Mouse (Mus musculus): Measurements from ENCODE around the gene Mon2. TPM values are rescaled to one million over a fixed set of nuclear protein-coding genes. Genes with fewer than 3 reads are reported as not detected.

Gene Mon2
- total RNA-seq, 1 experiment = 38.4 TPM

DNA sequence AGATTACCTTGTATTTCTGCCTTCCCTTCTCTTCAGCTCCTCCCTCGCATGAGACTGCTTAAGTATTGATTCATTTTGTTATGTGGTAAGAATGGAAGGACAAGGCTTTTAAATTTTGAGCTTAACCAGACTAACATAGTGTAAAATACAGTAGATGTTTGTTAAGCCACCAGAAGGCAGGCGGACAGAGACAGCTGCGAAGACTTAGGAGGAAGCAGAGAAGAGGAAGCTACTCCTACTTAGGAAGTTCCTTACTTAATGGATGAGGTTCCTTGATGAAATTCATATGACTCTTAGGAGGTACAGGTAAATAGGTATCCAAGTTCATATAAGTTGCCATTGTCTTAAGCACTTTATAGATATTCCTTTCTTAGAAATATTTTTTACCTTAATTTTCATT lies 16.3 kb upstream of the Mon2 start:
- Histone ChIP-seq H3K36me3 (ENCODE audit: control insufficient read depth, insufficient read depth, low read length, poor library complexity, severe bottlenecking) (no peaks in the 10 kb centered on the region), H3K27ac (ENCODE audit: insufficient read depth, low read depth, low read length, poor library complexity, severe bottlenecking) (no peak overlapping the region), H3K4me3 (ENCODE audit: insufficient read depth in 1 of 2, low read depth in 1 of 2, low read length in 2 of 2, poor library complexity in 1 of 2, severe bottlenecking in 1 of 2) (no peak overlapping the region), H3K9ac (ENCODE audit: insufficient read depth, low read depth, low read length, poor library complexity, severe bottlenecking) (no peak overlapping the region), H3K9me3 (ENCODE audit: control insufficient read depth, insufficient read depth, low read depth, low read length) (no peaks in the 10 kb centered on the region), H3K4me1 (ENCODE audit: control insufficient read depth in 2 of 2, insufficient read depth in 2 of 2, low read length in 2 of 2, poor library complexity in 1 of 2) (peaks cover 0 to 2% of the 10 kb centered on the region in 2 experiments; a peak in 1 of 4 replicates)
- in situ Hi-C loops (cut with MboI; ENCODE audit: low sequenced_read_pairs in 2 of 2, unreplicated experiment in 2 of 2) = loop anchor here in 1 of 2 experiments (10.0 to 25.0 kb wide), 2 partner anchors 288 to 530 kb away; no protein-coding TSS in a partner anchor
- DNase-seq (ENCODE audit: low read depth, low spot score) = no peak
- TF ChIP-seq ZNF384 (IDR thresholded peaks at IDR 0.05; ENCODE audit: low read depth, low read length) (no peak), HCFC1 (IDR thresholded peaks at IDR 0.05; ENCODE audit: borderline replicate concordance, insufficient read depth, low read length) (no peak), MAFK (IDR thresholded peaks at IDR 0.05; ENCODE audit: insufficient read depth, low read depth, low read length) (no peak), CHD2 (IDR thresholded peaks at IDR 0.05; ENCODE audit: low read depth, low read length) (no peak), ZC3H11A (IDR thresholded peaks at IDR 0.05; ENCODE audit: borderline replicate concordance, low read depth, low read length) (no peak)

DNA sequence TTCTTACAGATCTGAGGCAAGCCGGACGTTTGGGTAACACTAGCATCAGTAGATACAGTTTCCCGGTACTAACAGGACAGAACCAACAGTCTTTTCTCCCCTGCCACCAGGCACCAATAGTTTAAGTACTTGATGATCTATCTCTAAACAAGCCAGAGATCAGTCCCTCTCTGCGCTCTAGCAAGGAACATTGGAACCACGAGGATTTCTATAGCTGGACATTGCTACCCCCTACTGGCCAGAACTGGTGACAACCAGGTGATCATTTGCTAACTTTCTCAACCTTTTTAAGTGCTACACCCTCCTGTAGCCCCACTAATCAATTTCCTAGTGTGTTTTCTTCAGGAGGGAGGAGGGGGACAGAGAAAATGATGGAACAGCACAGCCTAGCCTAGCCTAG lies 15.4 kb upstream of the Mon2 start:
- peak; percentile 63 for DNase-seq (ENCODE audit: low read depth, low spot score)
- TF ChIP-seq ZC3H11A (IDR thresholded peaks at IDR 0.05; ENCODE audit: borderline replicate concordance, low read depth, low read length) (peak; percentile 74; the same call in 1 of the 2 replicates), HCFC1 (IDR thresholded peaks at IDR 0.05; ENCODE audit: borderline replicate concordance, insufficient read depth, low read length) (no peak), ZNF384 (IDR thresholded peaks at IDR 0.05; ENCODE audit: low read depth, low read length) (no peak)
- Histone ChIP-seq H3K4me1 (ENCODE audit: control insufficient read depth in 2 of 2, insufficient read depth in 2 of 2, low read length in 2 of 2, poor library complexity in 1 of 2) (peaks cover 0 to 2% of the 10 kb centered on the region in 2 experiments; a peak in 1 of 4 replicates), H3K9me3 (ENCODE audit: control insufficient read depth, insufficient read depth, low read depth, low read length) (no peaks in the 10 kb centered on the region), H3K4me3 (ENCODE audit: insufficient read depth in 1 of 2, low read depth in 1 of 2, low read length in 2 of 2, poor library complexity in 1 of 2, severe bottlenecking in 1 of 2) (no peak overlapping the region), H3K36me3 (ENCODE audit: control insufficient read depth, insufficient read depth, low read length, poor library complexity, severe bottlenecking) (no peaks in the 10 kb centered on the region), H3K9ac (ENCODE audit: insufficient read depth, low read depth, low read length, poor library complexity, severe bottlenecking) (no peak overlapping the region), H3K27ac (ENCODE audit: insufficient read depth, low read depth, low read length, poor library complexity, severe bottlenecking) (no peak overlapping the region)
- in situ Hi-C loops (cut with MboI; ENCODE audit: low sequenced_read_pairs in 2 of 2, unreplicated experiment in 2 of 2) = loop anchor here in 1 of 2 experiments (10.0 to 25.0 kb wide), 2 partner anchors 287 to 529 kb away; no protein-coding TSS in a partner anchor

DNA sequence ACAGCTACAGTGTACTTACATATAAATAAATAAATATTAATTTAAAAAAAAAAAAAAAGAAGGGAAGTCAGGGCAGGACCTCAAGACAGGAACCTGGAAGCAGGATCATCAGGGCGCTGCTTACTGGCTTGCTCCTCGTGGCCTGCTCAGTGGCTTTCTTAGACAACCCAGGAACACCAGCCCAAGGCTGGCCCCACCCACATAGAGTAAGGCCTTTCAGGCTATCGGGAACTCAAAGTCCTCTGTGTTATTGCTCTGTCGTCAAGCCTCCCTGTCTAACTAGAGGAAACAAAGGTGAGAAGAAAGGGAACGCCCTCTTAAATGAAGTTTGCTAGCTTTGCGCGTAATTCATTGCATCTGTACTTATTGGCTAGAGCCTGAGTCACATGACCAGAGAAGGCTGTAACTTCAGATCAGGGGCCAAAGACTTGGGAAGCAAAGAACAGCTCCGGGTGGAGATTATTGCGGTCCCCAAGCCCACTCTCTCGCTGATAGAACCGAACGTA lies 13.2 kb upstream of the Mon2 start:
- no peak for DNase-seq (ENCODE audit: low read depth, low spot score)
- no peak overlapping the region for H3K9ac ChIP-seq (ENCODE audit: insufficient read depth, low read depth, low read length, poor library complexity, severe bottlenecking)
- H3K36me3 ChIP-seq (ENCODE audit: control insufficient read depth, insufficient read depth, low read length, poor library complexity, severe bottlenecking) = no peaks in the 10 kb centered on the region
- no peaks in the 10 kb centered on the region for H3K9me3 ChIP-seq (ENCODE audit: control insufficient read depth, insufficient read depth, low read depth, low read length)
- TF ChIP-seq MAFK (IDR thresholded peaks at IDR 0.05; ENCODE audit: insufficient read depth, low read depth, low read length) = no peak
- no peak for TF ChIP-seq HCFC1 (IDR thresholded peaks at IDR 0.05; ENCODE audit: borderline replicate concordance, insufficient read depth, low read length)
- no peak for TF ChIP-seq CHD2 (IDR thresholded peaks at IDR 0.05; ENCODE audit: low read depth, low read length)
- no peak for TF ChIP-seq ZNF384 (IDR thresholded peaks at IDR 0.05; ENCODE audit: low read depth, low read length)
- TF ChIP-seq ZC3H11A (IDR thresholded peaks at IDR 0.05; ENCODE audit: borderline replicate concordance, low read depth, low read length) = no peak
- H3K27ac ChIP-seq (ENCODE audit: insufficient read depth, low read depth, low read length, poor library complexity, severe bottlenecking) = no peak overlapping the region
- no peak overlapping the region for H3K4me3 ChIP-seq (ENCODE audit: insufficient read depth in 1 of 2, low read depth in 1 of 2, low read length in 2 of 2, poor library complexity in 1 of 2, severe bottlenecking in 1 of 2)
- in situ Hi-C loops (cut with MboI; ENCODE audit: low sequenced_read_pairs in 2 of 2, unreplicated experiment in 2 of 2) = loop anchor here in 1 of 2 experiments (25.0 kb wide), 1 partner anchor 527 kb away; no protein-coding TSS in a partner anchor
- peaks cover 0 to 2% of the 10 kb centered on the region in 2 experiments; a peak in 1 of 4 replicates for H3K4me1 ChIP-seq (ENCODE audit: control insufficient read depth in 2 of 2, insufficient read depth in 2 of 2, low read length in 2 of 2, poor library complexity in 1 of 2)

DNA sequence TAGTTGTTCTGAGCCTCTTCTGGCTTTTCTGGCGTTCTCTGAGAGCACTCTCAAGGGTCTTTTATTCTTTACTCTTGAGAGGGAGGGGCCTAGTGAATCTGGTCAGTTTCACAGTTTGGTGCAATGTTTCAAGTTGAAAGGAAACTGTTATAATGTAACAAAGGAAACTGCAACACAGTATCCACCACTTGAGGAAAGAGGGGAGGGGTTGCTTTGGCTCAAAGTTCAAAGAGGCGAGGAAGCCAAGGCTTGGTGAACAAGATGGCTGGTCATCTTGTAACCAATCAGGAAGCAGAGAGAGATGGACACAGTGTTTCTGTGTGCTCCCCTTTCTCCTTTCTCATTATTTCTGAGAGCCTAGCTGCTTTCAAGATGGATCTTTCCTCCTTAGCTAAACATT lies 10.5 kb upstream of the Mon2 start:
- no peak for DNase-seq (ENCODE audit: low read depth, low spot score)

More for the DNA sequence above, 10.5 kb upstream of the Mon2 start:
- no peak for TF ChIP-seq HCFC1 (IDR thresholded peaks at IDR 0.05; ENCODE audit: borderline replicate concordance, insufficient read depth, low read length)
- TF ChIP-seq ZNF384 (IDR thresholded peaks at IDR 0.05; ENCODE audit: low read depth, low read length) = no peak
- no peak for TF ChIP-seq MAFK (IDR thresholded peaks at IDR 0.05; ENCODE audit: insufficient read depth, low read depth, low read length)
- no peak for TF ChIP-seq CHD2 (IDR thresholded peaks at IDR 0.05; ENCODE audit: low read depth, low read length)
- TF ChIP-seq ZC3H11A (IDR thresholded peaks at IDR 0.05; ENCODE audit: borderline replicate concordance, low read depth, low read length) = no peak
- Histone ChIP-seq H3K9me3 (ENCODE audit: control insufficient read depth, insufficient read depth, low read depth, low read length) (no peaks in the 10 kb centered on the region), H3K27ac (ENCODE audit: insufficient read depth, low read depth, low read length, poor library complexity, severe bottlenecking) (no peak overlapping the region), H3K9ac (ENCODE audit: insufficient read depth, low read depth, low read length, poor library complexity, severe bottlenecking) (no peak overlapping the region), H3K4me3 (ENCODE audit: insufficient read depth in 1 of 2, low read depth in 1 of 2, low read length in 2 of 2, poor library complexity in 1 of 2, severe bottlenecking in 1 of 2) (no peak overlapping the region), H3K4me1 (ENCODE audit: control insufficient read depth in 2 of 2, insufficient read depth in 2 of 2, low read length in 2 of 2, poor library complexity in 1 of 2) (peaks cover 0 to 2% of the 10 kb centered on the region in 2 experiments; a peak in 1 of 4 replicates), H3K36me3 (ENCODE audit: control insufficient read depth, insufficient read depth, low read length, poor library complexity, severe bottlenecking) (no peaks in the 10 kb centered on the region)
- in situ Hi-C loops (cut with MboI; ENCODE audit: low sequenced_read_pairs in 2 of 2, unreplicated experiment in 2 of 2) = loop anchor here in 1 of 2 experiments (25.0 kb wide), 1 partner anchor 525 kb away; no protein-coding TSS in a partner anchor

Measured in ES-E14 (cell line).